Mouse (Mus musculus) kidney, postnatal 36 days (tissue): Measurements from ENCODE around the gene Commd6.

ENCODE experiments used
- DNase-seq, 2 experiments: peaks; one replicate each; pipeline ENCODE4 v3.0.0; 2021 to 2022; ENCODE audit warnings: mixed read lengths in 2 of 2

Commd6 gene

DNA sequence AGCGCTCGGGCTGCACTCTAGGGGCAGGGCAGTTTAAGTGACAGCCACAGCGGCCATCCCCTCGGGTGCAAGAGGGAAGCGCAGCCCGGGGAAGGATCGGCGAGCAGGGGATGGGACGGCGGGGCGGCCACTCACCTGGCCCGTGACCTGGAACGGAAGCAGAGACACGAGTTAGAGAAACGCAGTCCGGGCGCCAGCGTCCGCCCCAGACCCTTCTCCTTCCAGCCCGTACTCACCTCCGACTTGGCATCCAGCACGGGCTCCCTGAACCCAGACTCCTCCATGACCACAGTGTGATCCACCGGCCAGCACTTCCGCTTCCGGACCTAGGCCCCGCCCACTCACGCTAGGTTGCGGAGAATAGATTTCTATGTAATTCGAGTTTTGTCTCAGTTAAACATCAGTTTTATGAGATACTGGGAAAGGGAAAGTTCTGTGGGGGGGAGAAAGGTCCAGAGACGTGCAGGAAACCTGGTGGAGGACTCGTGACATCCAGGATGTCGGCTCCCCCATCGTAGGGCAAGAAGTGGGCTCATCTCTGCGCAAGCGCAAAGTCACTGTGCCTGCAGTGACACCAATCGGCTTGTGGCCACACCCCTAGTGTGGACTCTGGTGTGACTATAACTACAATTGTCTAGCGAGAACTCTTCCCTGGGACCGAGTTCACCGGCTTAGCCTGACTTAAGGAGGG is at the start of gene Commd6:
Gene Commd6, minus strand, starts transcription at position 534 of the 691 bp plus-strand sequence.
- peak; percentile 95 to 96 for DNase-seq

- no peak for DNase-seq
Observed at GRCm38 (mm10) chr14:101688406-101688805, 47.9 kb upstream of the Commd6 start.

DNA sequence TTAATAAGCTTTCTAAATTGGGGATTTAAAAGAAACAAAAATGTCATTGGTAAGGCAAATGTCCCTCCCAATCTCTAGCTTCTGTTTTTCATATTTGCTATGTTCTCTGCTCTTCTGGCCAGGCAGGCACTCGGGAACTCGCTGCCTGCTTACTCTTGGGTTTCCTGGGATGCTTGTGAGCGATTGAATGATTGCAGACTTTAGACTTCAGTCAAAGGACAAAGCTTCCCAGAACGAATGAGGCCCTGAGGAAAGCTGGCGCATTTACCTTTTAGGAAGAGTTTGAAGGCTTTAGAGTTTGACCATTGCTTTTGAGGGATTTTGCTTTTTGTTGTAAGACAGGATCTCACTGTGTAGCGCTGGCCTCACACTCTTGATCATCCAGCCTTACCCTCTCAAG is 47.2 kb upstream of the Commd6 start:
- peak; percentile 45 to 66 for DNase-seq

DNA sequence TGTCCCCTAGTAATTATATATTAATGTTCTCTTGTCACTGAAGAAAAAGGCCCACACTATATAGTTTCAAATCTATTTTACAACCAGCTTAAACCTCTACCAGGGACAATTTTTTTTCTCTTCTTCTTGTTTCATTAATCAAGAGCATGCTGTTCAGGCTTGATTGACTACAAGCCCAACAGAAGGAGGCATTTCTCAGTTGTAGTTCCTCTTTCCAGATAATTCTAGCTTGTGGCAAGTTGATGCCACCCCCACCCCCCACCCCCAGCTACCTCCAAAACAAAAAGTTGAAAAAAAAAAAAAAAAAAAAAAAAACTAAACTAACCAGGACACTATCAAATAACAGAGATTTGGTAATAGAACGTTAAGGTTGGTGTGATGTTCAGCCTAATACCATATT is 31.7 kb upstream of the Commd6 start:
- no peak for DNase-seq

- no peak for DNase-seq
Observed at GRCm38 (mm10) chr14:101668626-101669025, 28.1 kb upstream of the Commd6 start.

GRCm38 (mm10) chr14:101666536-101666935 is 26.1 kb upstream of the Commd6 start:
- no peak for DNase-seq

- DNase-seq = no peak
Observed at GRCm38 (mm10) chr14:101666056-101666455, 25.6 kb upstream of the Commd6 start.

DNA sequence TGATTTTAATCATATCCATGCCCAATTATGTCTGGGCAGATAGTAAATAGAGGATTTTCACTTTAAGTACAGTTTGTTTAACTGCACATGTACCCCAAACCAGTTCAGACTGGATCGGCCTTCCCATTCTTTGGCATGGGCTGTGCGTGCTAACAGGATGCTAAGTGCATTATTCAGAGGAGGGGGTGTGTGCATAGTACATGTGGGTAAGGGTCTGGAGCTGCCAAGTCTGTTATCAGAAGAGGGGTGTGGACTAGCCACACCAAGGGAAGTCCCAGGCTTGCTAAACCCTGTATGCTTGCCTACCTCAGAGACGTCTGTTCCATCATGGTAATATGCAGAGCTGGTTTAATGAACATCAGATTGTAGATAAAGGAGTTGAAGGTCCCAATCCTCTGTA is 23.8 kb upstream of the Commd6 start:
- DNase-seq = no peak

- DNase-seq = no peak
Observed at GRCm38 (mm10) chr14:101661654-101662412, 21.3 kb upstream of the Commd6 start.

DNA sequence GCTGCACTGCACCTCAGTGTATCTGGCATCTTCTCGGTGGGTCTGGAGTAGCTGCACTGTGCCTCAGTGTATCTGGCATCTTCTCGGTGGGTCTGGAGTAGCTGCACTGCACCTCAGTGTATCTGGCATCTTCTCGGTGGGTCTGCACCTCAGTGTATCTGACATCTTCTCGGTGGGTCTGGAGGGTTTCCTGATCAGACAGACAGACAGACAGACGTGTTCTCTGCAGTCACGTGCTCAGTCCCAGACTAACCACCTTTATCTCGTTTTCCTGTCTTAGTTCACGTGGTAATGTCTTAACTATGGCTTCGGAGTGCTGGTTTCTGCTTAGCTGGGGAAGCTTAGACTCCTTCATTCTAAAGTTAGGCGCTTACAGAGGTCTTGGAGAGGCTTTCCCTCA is 15.8 kb upstream of the Commd6 start:
- DNase-seq = no peak

GRCm38 (mm10) chr14:101654526-101654909 is 14.0 kb upstream of the Commd6 start:
- peak in 1 of 2 experiments; percentile 27 for DNase-seq

- peak; percentile 95 to 99 for DNase-seq
Observed at GRCm38 (mm10) chr14:101653581-101654525, 13.4 kb upstream of the Commd6 start, which contains the start of gene Uchl3. Gene Uchl3, plus strand, starts transcription at chr14:101653967.

DNA sequence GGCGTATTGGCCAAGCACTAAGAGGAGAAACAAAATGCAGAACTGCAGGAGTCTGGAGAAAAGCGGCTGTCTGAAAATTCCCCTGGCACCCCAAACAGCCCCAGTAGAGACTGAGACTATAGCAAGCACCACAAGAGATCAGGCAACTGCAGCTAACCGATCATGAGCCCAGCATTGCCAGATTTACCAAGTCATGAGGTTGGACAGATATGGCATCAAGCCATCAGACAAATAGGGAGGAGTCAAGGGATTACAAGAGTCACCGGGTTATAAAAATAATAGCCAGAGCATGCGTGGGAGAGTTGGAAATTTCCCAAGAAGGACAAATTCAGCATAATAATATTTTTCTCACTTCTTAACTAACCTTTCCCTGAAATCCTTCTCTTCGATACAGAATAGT is 12.1 kb upstream of the Commd6 start:
- DNase-seq = no peak

- no peak for DNase-seq
Observed at GRCm38 (mm10) chr14:101650551-101650950, 10.1 kb upstream of the Commd6 start.

- no peak for DNase-seq
Observed at GRCm38 (mm10) chr14:101644948-101645347, 4.5 kb upstream of the Commd6 start.

GRCm38 (mm10) chr14:101637381-101637780 is 3.1 kb downstream of the Commd6 start:
- DNase-seq = no peak

DNA sequence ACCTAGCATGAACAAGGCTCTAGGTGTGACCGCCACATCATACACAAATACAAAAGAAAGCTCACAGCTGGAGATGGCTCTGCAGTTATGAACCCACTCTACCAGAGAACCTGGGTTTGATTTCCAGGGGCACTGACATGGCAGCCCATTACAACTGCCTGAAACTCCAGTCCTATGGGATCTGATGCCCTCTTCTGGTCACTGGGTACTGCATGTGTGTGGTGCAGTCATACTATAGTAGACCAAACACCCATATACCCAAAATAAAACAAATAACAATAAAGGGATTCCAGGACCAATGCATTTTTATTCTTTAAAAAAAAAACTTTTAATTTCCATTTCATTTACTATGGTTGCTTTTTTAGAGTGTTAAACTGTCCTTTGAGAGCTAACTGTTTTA is 4.7 kb downstream of the Commd6 start:
- peak in 1 of 2 experiments; percentile 17 for DNase-seq

DNA sequence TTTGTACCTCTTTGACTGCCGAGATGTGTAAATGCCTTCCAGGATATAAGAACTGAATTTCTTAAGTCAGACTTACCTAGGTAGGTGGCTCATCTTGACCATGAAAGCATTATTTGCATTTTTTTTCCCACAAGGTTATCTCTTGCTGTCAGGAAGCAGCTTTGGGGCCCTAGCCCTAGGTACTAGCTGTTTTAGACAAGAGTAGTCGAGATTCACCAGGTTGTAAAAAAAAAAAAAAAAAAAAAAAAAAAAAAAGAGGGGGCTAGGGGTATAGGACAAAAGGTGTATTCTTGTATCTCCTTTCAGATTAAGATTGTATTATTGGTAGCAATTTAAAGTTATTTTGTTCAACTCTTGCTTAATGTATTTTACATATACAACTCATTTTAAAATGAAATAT is 9.9 kb downstream of the Commd6 start:
- DNase-seq = no peak

DNA sequence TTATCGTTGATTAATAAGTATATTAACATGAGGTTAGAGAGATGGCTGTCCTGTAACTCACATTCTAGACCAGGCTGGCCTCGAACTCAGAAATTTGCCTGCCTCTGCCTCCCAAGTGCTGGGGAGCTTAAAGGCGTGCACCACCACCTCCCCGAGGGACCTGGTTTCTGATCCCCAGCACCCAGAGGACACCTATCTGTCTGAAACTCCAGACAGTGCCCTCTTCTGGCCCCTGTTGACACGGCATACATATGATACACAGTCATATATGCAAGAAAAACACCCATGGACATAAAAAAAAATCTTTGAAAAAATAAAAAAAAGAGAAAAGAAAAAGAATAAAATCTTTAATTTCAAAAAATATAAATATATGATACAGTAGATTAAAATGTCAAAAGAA is 22.8 kb downstream of the Commd6 start:
- no peak for DNase-seq

GRCm38 (mm10) chr14:101616178-101616577 is 24.3 kb downstream of the Commd6 start:
- no peak for DNase-seq

DNA sequence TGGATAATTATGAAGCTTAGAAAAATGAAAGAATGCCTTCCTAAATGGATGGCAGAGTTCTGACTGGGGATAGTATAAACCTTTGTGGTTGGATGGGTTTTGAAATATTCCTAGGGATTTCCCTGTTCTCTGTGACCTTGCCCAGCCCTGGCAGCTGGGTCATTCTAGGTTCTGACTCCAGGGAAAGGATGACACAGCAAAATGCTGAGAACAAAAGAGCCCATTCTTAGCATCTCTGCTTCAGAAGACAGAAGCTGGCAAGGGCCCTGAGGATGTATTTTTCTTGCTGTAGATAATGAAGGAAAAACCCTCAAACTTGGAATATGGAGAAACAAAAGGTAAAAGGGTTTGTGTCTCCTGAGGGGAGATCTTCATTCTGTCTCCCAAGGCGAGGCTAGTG is 27.3 kb downstream of the Commd6 start:
- DNase-seq = no peak

DNA sequence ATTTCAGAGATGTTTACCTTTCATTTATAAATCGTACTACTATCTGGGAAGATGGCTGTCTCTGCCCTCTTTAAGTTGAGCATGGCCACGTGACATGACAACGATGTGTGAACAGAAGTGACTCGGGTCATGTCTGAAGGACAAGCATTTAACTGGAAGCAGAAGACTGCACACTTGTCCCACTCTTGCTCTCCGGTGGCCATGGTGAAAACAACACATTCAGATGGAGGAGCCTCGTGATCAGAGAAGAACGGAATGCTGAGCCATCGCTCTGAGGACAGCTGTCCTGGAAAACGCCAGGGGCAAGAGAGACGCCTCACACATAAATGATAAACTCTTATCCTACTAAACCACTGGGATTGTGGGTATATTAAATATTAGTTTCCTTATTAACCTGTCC is 29.8 kb downstream of the Commd6 start:
- DNase-seq = no peak
